Mouse (Mus musculus) CH12.LX (cell line): ENCODE results near the gene Rpl36. TPM values are rescaled to one million over a fixed set of nuclear protein-coding genes. Genes with fewer than 3 reads are reported as not detected.
A peak's percentile ranks its signal among the peaks of the same experiment; 100 is the strongest.

Experiments used
- DNase-seq: peaks from one replicate; pipeline ENCODE4 v3.0.0-alpha.2; 2013; ENCODE audit errors: extremely low read depth
- H3K27ac ChIP-seq: 2 replicates; pipeline ENCODE4 v1.5.1; 2012; ENCODE audit warnings: low read depth, mild to moderate bottlenecking, control low read depth, moderate library complexity; ENCODE audit not compliant: insufficient read depth
- H3K27me3 ChIP-seq: replicated peaks from 2 replicates; pipeline ENCODE3; 2012; ENCODE audit warnings: inconsistent platforms
- H3K36me3 ChIP-seq, 2 experiments: replicated peaks in 1 of 2; 2 replicates each; pipeline versions ENCODE3 to v1.6.1; 2012; ENCODE audit warnings: inconsistent platforms in 1 of 2, low read length in 1 of 2, mild to moderate bottlenecking in 1 of 2, mixed read lengths in 1 of 2, moderate library complexity in 1 of 2; ENCODE audit not compliant: control insufficient read depth in 1 of 2, insufficient read depth in 1 of 2
- H3K4me1 ChIP-seq, 2 experiments: 2 replicates each; pipeline ENCODE4 v1.6.1; 2012; ENCODE audit warnings: inconsistent platforms in 1 of 2, moderate library complexity in 1 of 2; ENCODE audit not compliant: insufficient read depth in 2 of 2, control insufficient read depth in 1 of 2
- H3K4me2 ChIP-seq: 2 replicates; pipeline ENCODE4 v1.6.1; 2012; ENCODE audit warnings: low read depth, mild to moderate bottlenecking, control low read depth; ENCODE audit not compliant: poor library complexity, insufficient read depth, severe bottlenecking
- H3K4me3 ChIP-seq, 3 experiments: fragments of 150-350 bp in 1 of 3; sonication (generic) in 1 of 3; replicated peaks in 1 of 3; 2 replicates each; pipeline versions ENCODE3 to v1.5.1; 2011 to 2012; ENCODE audit warnings: low read depth in 2 of 3, low read length in 2 of 3, mild to moderate bottlenecking in 2 of 3, moderate library complexity in 2 of 3, control low read depth in 1 of 3, improper control_type of control experiment in 1 of 3, inconsistent platforms in 1 of 3, mixed read lengths in 1 of 3; ENCODE audit not compliant: poor library complexity in 1 of 3
- H3K79me2 ChIP-seq: replicated peaks from 2 replicates; pipeline ENCODE4 v1.6.1; 2012; ENCODE audit warnings: mild to moderate bottlenecking, moderate library complexity; ENCODE audit not compliant: control insufficient read depth, poor library complexity, insufficient read depth, severe bottlenecking; ENCODE audit errors: extremely low read depth
- H3K9ac ChIP-seq: 2 replicates; pipeline ENCODE4 v1.6.1; 2012; ENCODE audit warnings: low read depth, mild to moderate bottlenecking, control low read depth, moderate library complexity; ENCODE audit not compliant: insufficient read depth
- H3K9me3 ChIP-seq: replicated peaks from 2 replicates; pipeline ENCODE3; 2012; ENCODE audit warnings: low read length, inconsistent platforms, mixed read lengths
- CHD1 ChIP-seq: IDR thresholded peaks from 2 replicates; pipeline ENCODE4 v1.6.1; 2012; ENCODE audit warnings: low read depth, low read length, improper control_type of control experiment, inconsistent platforms
- CTCF ChIP-seq, 2 experiments: IDR thresholded peaks in 1 of 2; conservative IDR thresholded peaks in 1 of 2; 2 replicates each; pipeline ENCODE4 v1.5.1; 2011 to 2012; ENCODE audit warnings: low read depth in 2 of 2, low read length in 2 of 2, improper control_type of control experiment in 1 of 2, inconsistent platforms in 1 of 2, mild to moderate bottlenecking in 1 of 2, moderate library complexity in 1 of 2
- ELF1 ChIP-seq: IDR thresholded peaks from 2 replicates; pipeline ENCODE4 v1.6.1; 2014; ENCODE audit warnings: low read depth, mild to moderate bottlenecking, inconsistent platforms, low read length, improper control_type of control experiment
- IRF4 ChIP-seq: IDR thresholded peaks from 2 replicates; pipeline ENCODE4 v1.6.1; 2014; ENCODE audit warnings: low read depth, mild to moderate bottlenecking, inconsistent platforms, low read length, improper control_type of control experiment
- JUN ChIP-seq: IDR thresholded peaks from 2 replicates; pipeline ENCODE4 v1.6.1; 2011; ENCODE audit warnings: low read depth, mild to moderate bottlenecking, low read length, improper control_type of control experiment, moderate library complexity; ENCODE audit not compliant: insufficient read depth
- KAT2A ChIP-seq: IDR thresholded peaks from 2 replicates; pipeline ENCODE4 v1.6.1; 2012; ENCODE audit warnings: low read length, improper control_type of control experiment, inconsistent platforms; ENCODE audit not compliant: insufficient replicate concordance
- MAZ ChIP-seq: IDR thresholded peaks from 2 replicates; pipeline ENCODE4 v1.6.1; 2012; ENCODE audit warnings: low read depth, mild to moderate bottlenecking, inconsistent platforms, low read length, improper control_type of control experiment, moderate library complexity
- MEF2A ChIP-seq: IDR thresholded peaks from 2 replicates; pipeline ENCODE4 v1.6.1; 2014; ENCODE audit warnings: low read depth, mild to moderate bottlenecking, inconsistent platforms, low read length, improper control_type of control experiment, borderline replicate concordance
- PAX5 ChIP-seq: IDR thresholded peaks from 2 replicates; pipeline ENCODE4 v1.6.1; 2012; ENCODE audit warnings: low read length, inconsistent platforms, mixed read lengths
- POLR2A ChIP-seq: IDR thresholded peaks from 2 replicates; pipeline ENCODE4 v1.6.1; 2011; ENCODE audit warnings: low read depth, mild to moderate bottlenecking, improper control_type of control experiment, low read length
- POLR2AphosphoS2 ChIP-seq: IDR thresholded peaks from 2 replicates; pipeline ENCODE4 v1.6.1; 2011; ENCODE audit warnings: low read depth, low read length, improper control_type of control experiment
- RCOR1 ChIP-seq: conservative IDR thresholded peaks from 2 replicates; pipeline ENCODE4 v1.6.1; 2012; ENCODE audit warnings: low read depth, mild to moderate bottlenecking, inconsistent platforms, low read length, improper control_type of control experiment
- SIN3A ChIP-seq: IDR thresholded peaks from 2 replicates; pipeline ENCODE4 v1.6.1; 2012; ENCODE audit warnings: low read length, improper control_type of control experiment, inconsistent platforms
- SMC3 ChIP-seq: IDR thresholded peaks from 2 replicates; pipeline ENCODE4 v1.6.1; 2011; ENCODE audit warnings: low read depth, low read length, improper control_type of control experiment
- TCF12 ChIP-seq: IDR thresholded peaks from 2 replicates; pipeline ENCODE4 v1.6.1; 2014; ENCODE audit warnings: low read depth, mild to moderate bottlenecking, inconsistent platforms, low read length, improper control_type of control experiment
- UBTF ChIP-seq: IDR thresholded peaks from 2 replicates; pipeline ENCODE4 v1.6.1; 2012; ENCODE audit warnings: low read depth, mild to moderate bottlenecking, inconsistent platforms, low read length, improper control_type of control experiment, moderate library complexity
- USF2 ChIP-seq: conservative IDR thresholded peaks from 2 replicates; pipeline ENCODE4 v1.6.1; 2011; ENCODE audit warnings: low read depth, low read length, improper control_type of control experiment
- dilution Hi-C: fragments of 300-500 bp; cut with MboI; formaldehyde crosslinking; loops from 2 replicates; pipeline ENCODE4 v1.14.3; 2020; ENCODE audit warnings: low sequenced_read_pairs; ENCODE audit not compliant: extremely low pct_unique_long_range_greater_than_20kb, extremely low pct_ligation_motif_present
- in situ Hi-C: fragments of 300-500 bp; cut with MboI; formaldehyde crosslinking; loops from 3 replicates; pipeline ENCODE4 v1.14.3; 2019; ENCODE audit warnings: low sequenced_read_pairs, low pct_ligation_motif_present, low pct_unique_long_range_greater_than_20kb, mixed read lengths
- polyA plus RNA-seq: library from polyadenylated mRNA; unstranded; fragments of >175 nt; gene quantifications from 2 replicates; pipeline ENCODE4 v1.2.1, GENCODE M21; 2012; ENCODE audit warnings: low read depth; ENCODE audit not compliant: insufficient read length
- total RNA-seq, 2 experiments: library from RNA; depleted of rRNA; stranded (reverse); fragments of 300-350 nt in 1 of 2; fragments of >200 nt in 1 of 2; gene quantifications; 2 replicates each; pipeline ENCODE4 v1.2.3; 2012 to 2014

Gene Rpl36
- total and polyA plus RNA-seq, 3 experiments = 1,364 to 4,995 (median 1,734) TPM

DNA sequence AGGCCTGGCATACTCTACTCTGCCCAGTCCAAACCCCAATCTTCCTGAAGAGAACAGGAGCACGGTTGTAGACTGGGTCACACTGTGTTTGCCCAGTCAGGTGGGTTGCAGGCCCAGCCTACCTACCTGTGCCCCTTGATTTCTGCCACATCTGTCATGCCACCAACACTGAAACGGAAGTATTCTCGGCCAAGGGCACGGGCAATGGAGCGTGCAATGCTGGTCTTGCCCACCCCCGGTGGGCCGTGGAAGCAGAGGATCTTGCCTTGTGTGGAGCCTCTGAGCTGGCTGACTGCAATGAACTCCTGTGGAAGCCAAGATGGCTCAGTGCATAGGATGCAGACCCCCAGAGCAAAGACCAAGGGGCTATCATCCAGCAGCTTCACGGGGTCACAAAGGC, 4.4 kb downstream of the Rpl36 start:
- H3K9me3 ChIP-seq = no peaks in the 10 kb centered on the region
- no peak overlapping the region for H3K27ac ChIP-seq
- in situ Hi-C loops = no loop called here
- peaks cover 18 to 26% of the 10 kb centered on the region in 2 experiments for H3K4me1 ChIP-seq
- peak; percentile 31 for TF ChIP-seq POLR2A
- no peak for TF ChIP-seq JUN
- H3K9ac ChIP-seq = no peak overlapping the region
- H3K4me2 ChIP-seq = no peak overlapping the region
- H3K4me3 ChIP-seq = no peak overlapping the region
- dilution Hi-C loops = no loop called here
- no peak for DNase-seq
- peaks cover 35% of the 10 kb centered on the region for H3K79me2 ChIP-seq
- peaks cover 87 to 88% of the 10 kb centered on the region in 2 experiments for H3K36me3 ChIP-seq
- H3K27me3 ChIP-seq = no peaks in the 10 kb centered on the region

- Histone ChIP-seq H3K9ac (peak overlapping the region; percentile 86), H3K27ac (no peak overlapping the region; the same call in 1 of the 2 replicates), H3K79me2 (peaks cover 41% of the 10 kb centered on the region), H3K36me3 (peaks cover 39 to 49% of the 10 kb centered on the region in 2 experiments), H3K27me3 (no peaks in the 10 kb centered on the region), H3K4me3 (peak overlapping the region; percentile 47 to 94 (median 64)), H3K4me2 (peak overlapping the region; percentile 84), H3K9me3 (no peaks in the 10 kb centered on the region), H3K4me1 (peaks cover 16 to 39% of the 10 kb centered on the region in 2 experiments)
- in situ Hi-C loops (no loop called here), dilution Hi-C loops (no loop called here)
- TF ChIP-seq POLR2AphosphoS2 (no peak), TCF12 (no peak), IRF4 (no peak), MEF2A (no peak), SIN3A (0 out of 2 replicates have a peak, but pooled peaks have one; percentile 12), USF2 (no peak)
- DNase-seq = no peak
Measured at GRCm38 (mm10) chr17:56625495-56625894, 12.3 kb downstream of the Rpl36 start.

- Histone ChIP-seq H3K4me3 (peak overlapping the region; percentile 64 to 96 (median 94)), H3K27me3 (no peaks in the 10 kb centered on the region), H3K9ac (peak overlapping the region; percentile 86), H3K9me3 (no peaks in the 10 kb centered on the region), H3K27ac (peak overlapping the region; percentile 8; the same call in 1 of the 2 replicates), H3K79me2 (peaks cover 41% of the 10 kb centered on the region), H3K4me2 (peak overlapping the region; percentile 84), H3K36me3 (peaks cover 32 to 43% of the 10 kb centered on the region in 2 experiments), H3K4me1 (peaks cover 17 to 47% of the 10 kb centered on the region in 2 experiments)
- TF ChIP-seq KAT2A (no peak), POLR2AphosphoS2 (no peak), POLR2A (no peak), SMC3 (no peak), UBTF (no peak), CTCF (conservative IDR thresholded peaks at IDR 0.05 in 1 of 2, IDR thresholded peaks at IDR 0.05 in 1 of 2; ENCODE audit: low read depth in 2 of 2, low read length in 2 of 2) (no peak), CHD1 (no peak), MAZ (no peak), RCOR1 (no peak), ELF1 (no peak), PAX5 (no peak), USF2 (no peak)
- in situ Hi-C loops = no loop called here
- no peak for DNase-seq
- dilution Hi-C loops = no loop called here
Measured at GRCm38 (mm10) chr17:56626260-56626659, 13.0 kb downstream of the Rpl36 start.
